Mouse (Mus musculus) megakaryocyte-erythroid progenitor cell, adult 5 weeks (primary cell): ENCODE measurements around the gene Ifna4. TPM values are rescaled to one million over a fixed set of nuclear protein-coding genes. Genes with fewer than 3 reads are reported as not detected.

Experiments used
- polyA plus RNA-seq: library from polyadenylated mRNA; stranded (reverse); fragments of >175 nt; gene quantifications from 2 replicates; pipeline ENCODE4 v1.2.3, GENCODE M21; 2012

The Ifna4 gene
- polyA plus RNA-seq = not detected in 2 replicates

GRCm38 (mm10) chr4:88841438-88841911, at the start of gene Ifna4:
Gene Ifna4 (plus strand): TSS chr4:88841861.

GRCm38 (mm10) chr4:88793936-88794675, 47.6 kb upstream of the Ifna4 start, which contains the start of gene Gm13275:
Gene Gm13275 (plus strand): TSS chr4:88794487.

GRCm38 (mm10) chr4:88797097-88797496, 44.6 kb upstream of the Ifna4 start, which contains the start of gene Gm13279:
Gene Gm13279 (plus strand): TSS chr4:88797397.

GRCm38 (mm10) chr4:88799365-88799764, 42.3 kb upstream of the Ifna4 start, which contains the start of gene Gm13285:
Gene Gm13285 (plus strand): TSS chr4:88799665.

GRCm38 (mm10) chr4:88802954-88803353, 38.7 kb upstream of the Ifna4 start, which contains the start of gene Gm13287:
Gene Gm13287 (plus strand): TSS chr4:88803254.

GRCm38 (mm10) chr4:88805231-88805630, 36.4 kb upstream of the Ifna4 start, which contains the start of gene Gm13288:
Gene Gm13288 (plus strand): TSS chr4:88805531.

GRCm38 (mm10) chr4:88815928-88816327, 25.7 kb upstream of the Ifna4 start, which contains the start of gene Ifna7:
Gene Ifna7 (plus strand): TSS chr4:88816228.

GRCm38 (mm10) chr4:88819659-88820058, 22.0 kb upstream of the Ifna4 start, which contains the start of gene Ifna11:
Gene Ifna11 (plus strand): TSS chr4:88819959.

GRCm38 (mm10) chr4:88827116-88827515, 14.5 kb upstream of the Ifna4 start, which contains the start of gene Ifna6:
Gene Ifna6 (plus strand): TSS chr4:88827416.

GRCm38 (mm10) chr4:88835225-88835624, 6.4 kb upstream of the Ifna4 start, which contains the start of gene Ifna5:
Gene Ifna5 (plus strand): TSS chr4:88835525.

GRCm38 (mm10) chr4:88849698-88850097, 8.0 kb downstream of the Ifna4 start, which contains the start of gene Ifna1:
Gene Ifna1 (plus strand): TSS chr4:88850087.

GRCm38 (mm10) chr4:88880101-88880500, 38.4 kb downstream of the Ifna4 start, which contains the start of gene Ifne:
Gene Ifne (minus strand): TSS chr4:88880201.

Other genes with a start within 250 kb of the Ifna4 start
- not detected in 2 replicates for gene Ifna9, start 249.5 kb upstream of the Ifna4 start, polyA plus RNA-seq
- gene Ifna12, start 238.5 kb upstream of the Ifna4 start, polyA plus RNA-seq = not detected in 2 replicates
- not detected in 2 replicates for gene C87499, start 207.4 kb upstream of the Ifna4 start, polyA plus RNA-seq
- gene Ifna13, start 197.4 kb upstream of the Ifna4 start, polyA plus RNA-seq = not detected in 2 replicates
- gene Ifna16, start 164.9 kb upstream of the Ifna4 start, polyA plus RNA-seq = not detected in 2 replicates
- not detected in 2 replicates for gene Ifna2, start 157.9 kb upstream of the Ifna4 start, polyA plus RNA-seq
- not detected in 2 replicates for gene Ifnab, start 150.5 kb upstream of the Ifna4 start, polyA plus RNA-seq
- gene Gm26566, start 120.1 kb upstream of the Ifna4 start, polyA plus RNA-seq = 1.2 and 1.3 TPM in 2 replicates
- gene Klhl9, start 119.4 kb upstream of the Ifna4 start, polyA plus RNA-seq = 6.6 and 7.6 TPM in 2 replicates
- gene Gm13271, start 87.0 kb upstream of the Ifna4 start, polyA plus RNA-seq = not detected in 2 replicates
- 0.12 and 0.13 TPM in 2 replicates for gene Gm13283, start 81.7 kb upstream of the Ifna4 start, polyA plus RNA-seq
- gene Gm13290, start 68.0 kb upstream of the Ifna4 start, polyA plus RNA-seq = not detected in 2 replicates
- gene Gm13289, start 64.9 kb upstream of the Ifna4 start, polyA plus RNA-seq = not detected in 2 replicates
- gene Gm13272, start 62.0 kb upstream of the Ifna4 start, polyA plus RNA-seq = not detected in 2 replicates
- gene Ifnz, start 59.7 kb upstream of the Ifna4 start, polyA plus RNA-seq = not detected in 2 replicates
- gene Gm13276, start 56.2 kb upstream of the Ifna4 start, polyA plus RNA-seq = not detected in 2 replicates
- not detected in 2 replicates for gene Gm13277, start 53.2 kb upstream of the Ifna4 start, polyA plus RNA-seq
- gene Gm13278, start 50.3 kb upstream of the Ifna4 start, polyA plus RNA-seq = not detected in 2 replicates
- gene Gm13275, start 47.4 kb upstream of the Ifna4 start, polyA plus RNA-seq = not detected in 2 replicates
- gene Gm13279, start 44.5 kb upstream of the Ifna4 start, polyA plus RNA-seq = not detected in 2 replicates
- gene Gm13285, start 42.2 kb upstream of the Ifna4 start, polyA plus RNA-seq = not detected in 2 replicates
- gene Gm13287, start 38.6 kb upstream of the Ifna4 start, polyA plus RNA-seq = not detected in 2 replicates
- gene Gm13288, start 36.3 kb upstream of the Ifna4 start, polyA plus RNA-seq = 0.06 and 0.09 TPM in 2 replicates
- not detected in 2 replicates for gene Ifna7, start 25.6 kb upstream of the Ifna4 start, polyA plus RNA-seq
- gene Ifna11, start 21.9 kb upstream of the Ifna4 start, polyA plus RNA-seq = not detected in 2 replicates
- not detected in 2 replicates for gene Ifna6, start 14.4 kb upstream of the Ifna4 start, polyA plus RNA-seq
- not detected in 2 replicates for gene Ifna5, start 6.3 kb upstream of the Ifna4 start, polyA plus RNA-seq
- gene Ifna1, start 8.2 kb downstream of the Ifna4 start, polyA plus RNA-seq = not detected in 2 replicates
- gene Ifne, start 38.3 kb downstream of the Ifna4 start, polyA plus RNA-seq = not detected in 2 replicates